Mouse (Mus musculus) embryonic facial prominence, embryonic 15.5 days (tissue): ENCODE measurements around the gene Gm21750. TPM values are rescaled to one million over a fixed set of nuclear protein-coding genes. Genes with fewer than 3 reads are reported as not detected.
"Not testable (repeated sequence)": the region's sequence is repeated elsewhere in the genome, so short reads cannot be mapped to it uniquely, and the experiment has no call there.

ENCODE experiments used
- ATAC-seq: fragments of 200-750 bp; cut with Nextera tagmentation; 2 replicates; pipeline ENCODE4 v1.8.0; 2017; ENCODE audit warnings: low read depth, moderate TSS enrichment; ENCODE audit not compliant: insufficient number of reproducible peaks, low FRiP score, low TSS enrichment
- H3K27ac ChIP-seq: fragments of 300-500 bp; sonication (generic); replicated peaks from 2 replicates; pipeline ENCODE4 v1.5.1; 2015; ENCODE audit warnings: mild to moderate bottlenecking, inconsistent platforms
- H3K27me3 ChIP-seq: fragments of 300-500 bp; sonication (generic); 2 replicates; pipeline ENCODE4 v1.6.1; 2015; ENCODE audit warnings: inconsistent platforms
- H3K36me3 ChIP-seq: fragments of 300-500 bp; sonication (generic); 2 replicates; pipeline ENCODE4 v1.6.1; 2015; ENCODE audit warnings: mild to moderate bottlenecking, inconsistent platforms
- H3K4me1 ChIP-seq: fragments of 300-500 bp; sonication (generic); 2 replicates; pipeline ENCODE4 v1.6.1; 2015; ENCODE audit warnings: inconsistent platforms
- H3K4me2 ChIP-seq: fragments of 300-500 bp; sonication (generic); replicated peaks from 2 replicates; pipeline ENCODE4 v1.6.1; 2015; ENCODE audit warnings: mild to moderate bottlenecking, inconsistent platforms
- H3K4me3 ChIP-seq: fragments of 300-500 bp; sonication (generic); replicated peaks from 2 replicates; pipeline ENCODE4 v1.5.1; 2015; ENCODE audit warnings: mild to moderate bottlenecking, inconsistent platforms
- H3K9ac ChIP-seq: fragments of 300-500 bp; sonication (generic); 2 replicates; pipeline ENCODE4 v1.6.1; 2015; ENCODE audit warnings: inconsistent platforms
- H3K9me3 ChIP-seq: fragments of 300-500 bp; sonication (generic); replicated peaks from 2 replicates; pipeline ENCODE4 v1.6.1; 2016; ENCODE audit warnings: inconsistent platforms
- WGBS: fragments of 180-500 bp; shearing (Covaris S2); methylation state at CpG from one replicate; pipeline ENCODE4 v1.1.7; 2015; 5-methylcytosine and 5-hydroxymethylcytosine counted together
- polyA plus RNA-seq: library from polyadenylated mRNA; unstranded; fragments of >200 nt; fragmentation: Nextera tagmentation; extraction: Ambion mirVana; gene quantifications from 2 replicates; pipeline ENCODE4 v1.2.1, GENCODE M21; 2015

Gm21750 gene
- polyA plus RNA-seq: not detected in 2 replicates

DNA sequence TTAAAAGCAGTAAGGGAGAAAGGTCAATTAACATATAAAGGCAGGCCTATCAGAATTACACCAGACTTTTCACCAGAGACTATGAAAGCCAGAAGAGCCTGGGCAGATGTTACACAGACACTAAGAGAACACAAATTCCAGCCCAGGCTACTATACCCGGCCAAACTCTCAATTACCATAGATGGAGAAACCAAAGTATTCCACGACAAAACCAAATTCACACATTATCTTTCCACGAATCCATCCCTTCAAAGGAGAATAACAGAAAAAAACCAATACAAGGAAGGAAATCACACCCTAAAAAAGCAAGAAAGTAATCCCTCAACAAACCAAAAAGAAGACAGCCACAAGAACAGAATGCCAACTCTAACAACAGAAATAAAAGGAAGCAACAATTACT, at the start of gene Gm21750:
Gene Gm21750, plus strand, starts transcription at position 301 of the 400 bp plus-strand sequence.
- not testable (repeated sequence) for H3K9ac ChIP-seq, H3K36me3 ChIP-seq, H3K27me3 ChIP-seq, H3K9me3 ChIP-seq, H3K27ac ChIP-seq, ATAC-seq, H3K4me1 ChIP-seq, H3K4me3 ChIP-seq, H3K4me2 ChIP-seq
- 81% methylated on average over 3 of the region's 3 CpGs for WGBS

DNA sequence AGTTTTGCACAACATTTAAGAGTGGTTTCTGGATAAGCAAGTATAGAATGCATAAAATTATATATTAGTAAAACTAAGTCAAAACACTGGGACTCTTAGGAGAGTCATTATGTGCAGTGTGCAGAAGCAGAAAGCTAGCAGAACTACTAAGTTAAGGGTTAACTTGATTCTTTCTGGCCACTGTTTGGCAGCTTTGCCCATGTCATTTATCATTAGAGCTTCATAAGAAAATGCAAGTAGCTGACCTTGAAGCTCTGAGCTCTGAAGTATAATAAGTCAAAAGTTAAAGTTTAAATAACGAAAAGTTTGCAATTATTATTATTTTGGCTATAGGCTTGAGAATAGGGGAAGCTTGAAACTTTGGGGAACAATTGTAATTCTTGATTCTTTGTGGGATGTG, 46.1 kb upstream of the Gm21750 start:
- not testable (repeated sequence) for H3K4me2 ChIP-seq, H3K4me1 ChIP-seq, H3K27ac ChIP-seq, H3K4me3 ChIP-seq, H3K9me3 ChIP-seq, H3K9ac ChIP-seq, H3K36me3 ChIP-seq, ATAC-seq, H3K27me3 ChIP-seq
- 67% methylated on average over 1 of the region's 1 CpGs for WGBS

DNA sequence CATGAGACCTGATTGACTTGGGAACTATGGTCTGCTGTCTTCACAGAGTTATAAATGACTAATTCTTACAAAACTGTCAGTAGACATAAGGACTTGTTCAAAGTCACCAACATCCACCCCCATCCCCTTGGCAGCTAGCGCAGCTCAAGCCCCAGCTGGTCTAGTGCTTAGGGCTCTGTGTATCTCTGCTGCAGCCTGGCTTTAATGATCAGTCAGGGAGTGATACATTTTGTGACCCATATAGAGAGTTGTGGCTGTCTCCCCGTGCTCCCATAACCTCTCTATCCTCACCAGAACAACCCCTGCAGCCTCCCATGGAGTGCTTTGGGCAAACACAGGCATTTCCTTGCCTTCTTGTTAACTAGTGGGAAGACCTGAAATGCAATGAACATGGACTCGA, 40.1 kb upstream of the Gm21750 start:
- WGBS: 76% methylated on average over 3 of the region's 3 CpGs
- H3K9ac ChIP-seq: no peak overlapping the region
- H3K9me3 ChIP-seq: no peaks in the 10 kb centered on the region; the same call in 1 of the 2 replicates
- no peaks in the 10 kb centered on the region for H3K36me3 ChIP-seq
- no peak overlapping the region for H3K4me2 ChIP-seq
- H3K4me3 ChIP-seq: no peak overlapping the region
- H3K27me3 ChIP-seq: no peaks in the 10 kb centered on the region
- H3K4me1 ChIP-seq: no peaks in the 10 kb centered on the region
- no peak overlapping the region for H3K27ac ChIP-seq
- no peak for ATAC-seq

DNA sequence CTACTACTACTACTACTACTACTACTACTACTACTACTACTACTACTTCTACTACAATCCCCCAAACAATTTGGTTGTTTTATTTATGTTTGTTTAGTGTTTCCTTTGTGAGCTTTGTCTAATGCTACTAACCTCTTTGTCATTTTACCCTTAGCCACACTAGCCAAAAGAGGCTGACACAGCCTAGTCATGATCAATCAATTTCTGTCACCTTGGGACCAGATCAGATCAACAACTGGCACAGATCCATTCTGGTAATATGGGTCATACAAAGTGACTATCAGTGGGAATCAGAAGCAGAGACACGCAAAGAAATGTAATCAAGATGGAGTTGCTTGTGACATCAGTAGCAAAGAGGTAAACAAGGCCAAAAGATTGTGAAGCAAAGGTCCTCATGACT, 38.0 kb upstream of the Gm21750 start:
- H3K4me3 ChIP-seq: no peak overlapping the region
- no peak overlapping the region for H3K4me2 ChIP-seq
- no peak overlapping the region for H3K27ac ChIP-seq
- H3K4me1 ChIP-seq: no peaks in the 10 kb centered on the region
- 85% methylated on average over 1 of the region's 1 CpGs for WGBS
- ATAC-seq: no peak
- H3K9ac ChIP-seq: no peak overlapping the region
- no peaks in the 10 kb centered on the region; the same call in 1 of the 2 replicates for H3K9me3 ChIP-seq
- H3K36me3 ChIP-seq: no peaks in the 10 kb centered on the region
- H3K27me3 ChIP-seq: no peaks in the 10 kb centered on the region

DNA sequence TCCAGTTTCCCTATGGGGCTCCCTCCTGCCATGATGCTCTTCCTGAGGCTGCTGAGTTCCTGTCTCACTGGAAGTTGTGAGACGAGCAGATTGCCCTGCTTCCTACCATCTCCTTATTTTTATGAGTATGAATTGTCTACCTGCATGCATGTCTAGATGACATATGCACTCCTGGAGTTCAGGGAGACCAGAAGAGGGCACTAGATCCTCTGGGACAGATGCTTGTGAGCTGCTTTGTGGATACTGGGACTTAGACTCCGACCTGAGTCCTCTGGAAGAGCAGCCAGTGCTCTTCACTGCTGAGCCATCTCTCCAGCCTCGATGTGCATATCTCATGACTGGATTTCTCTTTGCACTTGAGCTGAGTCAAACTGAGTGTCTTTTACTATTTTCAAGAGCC, 35.6 kb upstream of the Gm21750 start:
- no peak overlapping the region for H3K9ac ChIP-seq
- WGBS: 64% methylated on average over 3 of the region's 3 CpGs
- no peaks in the 10 kb centered on the region for H3K4me1 ChIP-seq
- no peaks in the 10 kb centered on the region for H3K27me3 ChIP-seq
- no peaks in the 10 kb centered on the region for H3K9me3 ChIP-seq
- H3K4me3 ChIP-seq: no peak overlapping the region
- ATAC-seq: no peak
- H3K4me2 ChIP-seq: no peak overlapping the region
- no peaks in the 10 kb centered on the region for H3K36me3 ChIP-seq
- H3K27ac ChIP-seq: no peak overlapping the region

DNA sequence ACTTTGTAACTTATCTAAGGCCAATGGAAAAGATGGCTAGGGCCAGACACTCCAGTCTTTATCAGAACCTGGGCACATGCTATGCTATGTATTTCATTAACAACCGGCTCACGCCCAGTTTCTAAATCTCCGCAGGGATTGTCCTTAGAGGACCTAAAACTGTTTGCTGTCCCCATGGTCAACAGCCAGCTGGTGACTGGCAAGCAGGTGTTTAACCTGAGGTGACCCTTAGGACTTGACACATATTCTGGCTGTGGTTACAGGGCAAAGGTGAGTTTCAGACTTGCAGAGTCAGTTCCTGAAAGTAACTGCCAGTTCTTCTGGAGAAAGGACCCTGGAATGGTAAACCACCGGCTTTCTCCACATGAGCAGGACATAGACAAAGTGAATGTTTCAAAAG, 29.5 kb upstream of the Gm21750 start:
- Histone ChIP-seq H3K36me3 (no peaks in the 10 kb centered on the region), H3K9ac (no peak overlapping the region), H3K4me2 (no peak overlapping the region), H3K4me1 (no peaks in the 10 kb centered on the region), H3K4me3 (no peak overlapping the region), H3K27me3 (no peaks in the 10 kb centered on the region), H3K27ac (no peak overlapping the region), H3K9me3 (no peaks in the 10 kb centered on the region)
- 91% methylated on average over 4 of the region's 4 CpGs for WGBS
- no peak for ATAC-seq

DNA sequence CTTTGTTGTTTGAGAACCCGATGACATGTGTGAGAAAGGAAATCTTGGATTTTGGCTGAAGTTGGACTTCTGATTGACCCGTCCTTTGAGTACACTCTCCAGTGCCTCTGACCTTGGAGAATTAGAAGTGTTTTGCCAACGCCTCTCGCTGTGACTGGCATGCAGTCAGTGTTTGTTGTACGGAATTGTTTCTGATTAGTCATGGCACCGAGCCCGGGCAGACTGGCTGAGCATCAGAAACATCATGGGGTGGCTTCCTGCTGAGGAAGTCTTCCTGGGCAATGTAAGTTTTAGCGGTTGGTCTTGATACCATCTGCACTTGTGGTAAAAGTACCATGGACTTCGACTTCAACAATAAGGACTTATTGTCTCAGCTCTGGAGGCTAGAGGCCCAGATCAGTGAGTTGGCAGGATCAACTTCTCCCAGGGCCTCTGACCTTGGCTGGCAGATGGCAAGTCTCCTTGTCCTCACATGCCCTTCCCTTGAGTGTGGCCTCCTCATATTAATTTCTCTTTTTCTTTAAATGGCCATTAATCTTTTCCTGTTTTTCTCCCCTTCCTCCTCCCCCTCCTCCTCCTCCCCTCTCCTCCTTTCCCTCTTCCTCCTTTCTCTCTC, 28.3 kb upstream of the Gm21750 start:
- Histone ChIP-seq H3K36me3 (no peaks in the 10 kb centered on the region), H3K27ac (no peak overlapping the region), H3K4me1 (no peaks in the 10 kb centered on the region), H3K9me3 (no peaks in the 10 kb centered on the region), H3K9ac (no peak overlapping the region), H3K4me3 (no peak overlapping the region), H3K4me2 (no peak overlapping the region), H3K27me3 (no peaks in the 10 kb centered on the region)
- WGBS: 49% methylated on average over 9 of the region's 9 CpGs
- ATAC-seq: no peak

DNA sequence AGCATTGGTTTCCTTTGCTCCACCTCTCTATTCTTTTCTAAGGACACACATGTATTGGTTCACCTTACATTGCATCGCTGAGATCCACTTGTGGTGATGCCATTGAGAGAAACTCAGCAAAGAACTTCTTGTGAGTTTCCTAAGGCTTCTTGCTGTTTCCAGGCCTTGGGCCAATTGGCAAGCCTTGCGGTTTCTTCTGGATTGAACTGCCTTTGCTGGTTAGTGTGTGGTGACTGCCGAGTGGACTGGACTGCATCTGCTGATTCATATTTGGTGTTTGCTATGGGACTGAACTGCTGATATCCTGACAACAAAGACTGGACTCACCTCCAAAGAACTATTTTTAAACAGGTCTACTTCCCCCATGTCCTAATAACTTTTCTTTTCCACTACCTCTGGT, 26.7 kb upstream of the Gm21750 start:
- H3K9me3 ChIP-seq: no peaks in the 10 kb centered on the region
- H3K4me2 ChIP-seq: no peak overlapping the region
- H3K9ac ChIP-seq: no peak overlapping the region
- H3K36me3 ChIP-seq: no peaks in the 10 kb centered on the region
- WGBS: 88% methylated on average over 3 of the region's 3 CpGs
- no peaks in the 10 kb centered on the region for H3K4me1 ChIP-seq
- no peak for ATAC-seq
- H3K27ac ChIP-seq: no peak overlapping the region
- no peaks in the 10 kb centered on the region for H3K27me3 ChIP-seq
- no peak overlapping the region for H3K4me3 ChIP-seq

DNA sequence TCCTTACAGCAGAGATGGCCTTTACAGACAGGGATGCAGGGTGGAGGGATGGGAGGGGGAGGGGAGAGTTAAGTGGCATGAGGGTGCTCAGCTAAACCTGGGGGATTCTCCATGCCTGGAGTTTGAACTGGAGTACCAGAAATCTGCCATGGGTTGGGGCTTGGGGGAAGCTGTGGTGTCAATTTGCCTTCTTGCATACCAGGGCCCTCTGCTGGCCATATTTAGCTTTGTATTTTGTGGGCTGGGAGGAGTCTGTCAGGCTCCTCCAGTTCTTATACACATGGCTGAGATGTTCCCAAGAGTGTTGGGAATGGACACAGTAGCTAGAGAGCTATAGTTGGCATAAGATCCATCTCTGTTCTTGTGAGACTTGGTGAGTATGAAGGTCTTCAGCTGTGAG, 23.6 kb upstream of the Gm21750 start:
- Histone ChIP-seq H3K27ac (no peak overlapping the region), H3K27me3 (no peaks in the 10 kb centered on the region), H3K9me3 (no peaks in the 10 kb centered on the region), H3K4me3 (no peak overlapping the region), H3K9ac (no peak overlapping the region), H3K4me2 (no peak overlapping the region), H3K36me3 (no peaks in the 10 kb centered on the region), H3K4me1 (no peaks in the 10 kb centered on the region)
- no peak for ATAC-seq

DNA sequence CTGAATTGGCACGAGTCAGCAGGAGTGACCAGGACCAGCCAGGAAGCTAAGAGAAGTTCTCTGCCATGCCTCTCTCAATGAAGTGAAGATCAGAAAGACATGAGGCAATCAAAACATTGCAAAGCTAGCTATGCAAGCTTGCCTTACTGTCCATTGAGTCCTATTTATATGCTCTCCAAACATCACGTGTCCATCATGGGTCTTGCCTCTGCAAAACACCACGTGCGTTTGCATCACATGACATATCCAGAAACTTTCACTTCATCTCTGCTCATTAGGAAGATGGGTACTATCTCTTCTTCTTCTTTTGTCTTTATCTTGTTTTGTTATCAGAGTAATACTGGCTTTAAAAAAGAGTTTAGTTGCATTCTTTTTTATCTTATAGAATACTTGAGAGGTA, 10.8 kb upstream of the Gm21750 start:
- 88% methylated on average over 4 of the region's 4 CpGs for WGBS
- ATAC-seq: no peak
- no peak overlapping the region for H3K9ac ChIP-seq
- no peak overlapping the region for H3K4me2 ChIP-seq
- no peaks in the 10 kb centered on the region for H3K36me3 ChIP-seq
- H3K27me3 ChIP-seq: no peaks in the 10 kb centered on the region
- H3K9me3 ChIP-seq: no peaks in the 10 kb centered on the region
- no peak overlapping the region for H3K27ac ChIP-seq
- no peak overlapping the region for H3K4me3 ChIP-seq
- no peaks in the 10 kb centered on the region for H3K4me1 ChIP-seq

DNA sequence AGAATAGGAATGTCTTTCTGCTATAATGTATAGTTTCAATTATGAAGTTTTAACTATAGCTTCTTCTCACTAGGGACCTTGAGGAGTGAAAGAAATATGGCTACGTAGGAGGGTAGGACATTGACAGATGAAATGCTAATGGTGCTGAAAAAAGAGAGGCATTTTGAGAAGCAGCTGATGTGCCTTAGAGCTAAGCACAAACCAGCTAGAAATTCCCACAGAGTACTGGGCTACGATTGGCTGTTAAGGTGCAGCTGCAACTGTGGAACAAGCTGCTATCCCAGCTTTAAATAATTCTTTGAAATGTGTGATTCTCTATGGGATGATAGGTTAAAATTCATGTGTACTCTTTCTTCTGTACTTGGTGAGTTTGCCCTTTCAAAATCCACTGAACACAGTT, 9.1 kb downstream of the Gm21750 start:
- WGBS: 62% methylated on average over 2 of the region's 2 CpGs
- H3K4me3 ChIP-seq: no peak overlapping the region
- H3K4me1 ChIP-seq: no peaks in the 10 kb centered on the region
- H3K27ac ChIP-seq: no peak overlapping the region
- H3K4me2 ChIP-seq: no peak overlapping the region
- no peaks in the 10 kb centered on the region for H3K36me3 ChIP-seq
- H3K9ac ChIP-seq: no peak overlapping the region
- H3K27me3 ChIP-seq: no peaks in the 10 kb centered on the region
- no peaks in the 10 kb centered on the region for H3K9me3 ChIP-seq
- ATAC-seq: no peak

DNA sequence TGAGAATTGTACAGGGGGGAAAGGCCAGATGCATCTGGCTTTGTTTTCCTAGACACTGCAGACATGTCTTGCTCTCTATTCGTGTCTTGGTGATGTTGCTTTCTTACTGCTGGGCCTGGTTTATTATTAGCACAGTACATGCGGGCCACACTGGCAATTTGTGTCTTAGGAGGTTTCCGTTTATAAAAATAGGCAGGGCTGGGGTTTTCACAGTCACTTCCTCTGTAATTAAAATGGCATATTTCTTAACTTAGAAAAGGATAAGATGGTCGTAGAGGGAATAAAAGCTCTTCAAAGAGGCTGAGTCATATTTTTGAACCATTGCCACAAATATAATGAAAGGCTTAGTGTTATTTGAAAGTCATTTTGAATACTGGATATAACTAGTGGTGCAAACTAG, 26.7 kb downstream of the Gm21750 start:
- H3K36me3 ChIP-seq: no peaks in the 10 kb centered on the region
- 24% methylated on average over 4 of the region's 4 CpGs for WGBS
- ATAC-seq: no peak

More for the DNA sequence above, 26.7 kb downstream of the Gm21750 start:
- Histone ChIP-seq H3K4me3 (no peak overlapping the region), H3K27ac (no peak overlapping the region), H3K4me2 (no peak overlapping the region), H3K9ac (no peak overlapping the region), H3K9me3 (no peaks in the 10 kb centered on the region), H3K4me1 (no peaks in the 10 kb centered on the region), H3K27me3 (no peaks in the 10 kb centered on the region)
